Mouse (Mus musculus): Measurements from ENCODE around the gene Alppl2. TPM values are rescaled to one million over a fixed set of nuclear protein-coding genes. Genes with fewer than 3 reads are reported as not detected.

Gene Alppl2
- polyA plus RNA-seq, 1 experiment from 2014 or later = not detected

GRCm38 (mm10) chr1:87103936-87104335 lies 14.2 kb upstream of the Alppl2 start:
- DNase-seq (ENCODE audit: low spot score) (no peak), ATAC-seq (replicated peaks; ENCODE audit: insufficient number of reproducible peaks, low FRiP score, low TSS enrichment, low read depth) (no peak)
- Histone ChIP-seq H3K27ac (replicated peaks; ENCODE audit: low read depth, low read length) (no peak overlapping the region), H3K4me1 (ENCODE audit: control insufficient read depth, insufficient read depth, low read length) (no peaks in the 10 kb centered on the region), H3K9me3 (replicated peaks; ENCODE audit: control insufficient read depth, low read length) (no peaks in the 10 kb centered on the region), H3K4me3 (ENCODE audit: low read depth, low read length) (no peak overlapping the region), H3K36me3 (replicated peaks; ENCODE audit: control insufficient read depth, insufficient read depth, low read depth, low read length) (no peaks in the 10 kb centered on the region), H3K4me2 (ENCODE audit: low read depth, low read length) (no peak overlapping the region), H3K27me3 (ENCODE audit: control insufficient read depth, insufficient read depth, low read length) (peaks cover 4% of the 10 kb centered on the region; the same call in 1 of the 2 replicates), H3K9ac (replicated peaks; ENCODE audit: low read length) (no peak overlapping the region)
- WGBS = 82% methylated on average over 1 of the region's 1 CpGs

- DNase-seq (ENCODE audit: low spot score) (no peak), ATAC-seq (replicated peaks; ENCODE audit: insufficient number of reproducible peaks, low FRiP score, low TSS enrichment, low read depth) (no peak)
- no peak overlapping the region for H3K4me3 ChIP-seq (ENCODE audit: low read depth, low read length)
- WGBS = 92% methylated on average over 3 of the region's 3 CpGs
- no peak overlapping the region for H3K27ac ChIP-seq (replicated peaks; ENCODE audit: low read depth, low read length)
- no peak overlapping the region for H3K4me2 ChIP-seq (ENCODE audit: low read depth, low read length)
- no peaks in the 10 kb centered on the region for H3K4me1 ChIP-seq (ENCODE audit: control insufficient read depth, insufficient read depth, low read length)
- H3K36me3 ChIP-seq (replicated peaks; ENCODE audit: control insufficient read depth, insufficient read depth, low read depth, low read length) = no peaks in the 10 kb centered on the region
- H3K9ac ChIP-seq (replicated peaks; ENCODE audit: low read length) = no peak overlapping the region
- H3K27me3 ChIP-seq (ENCODE audit: control insufficient read depth, insufficient read depth, low read length) = peaks cover 4% of the 10 kb centered on the region; the same call in 1 of the 2 replicates
- no peaks in the 10 kb centered on the region for H3K9me3 ChIP-seq (replicated peaks; ENCODE audit: control insufficient read depth, low read length)
Measured at GRCm38 (mm10) chr1:87102114-87102513, 12.4 kb upstream of the Alppl2 start.

GRCm38 (mm10) chr1:87101411-87101810 lies 11.7 kb upstream of the Alppl2 start, which contains the start of gene Alpi:
Gene Alpi (minus strand): TSS chr1:87101606.
- Histone ChIP-seq H3K4me2 (ENCODE audit: low read depth, low read length) (no peak within 1 kb of the TSS), H3K36me3 (replicated peaks; ENCODE audit: control insufficient read depth, insufficient read depth, low read depth, low read length) (no peaks in the 10 kb centered on the region), H3K27me3 (ENCODE audit: control insufficient read depth, insufficient read depth, low read length) (peaks cover 4% of the 10 kb centered on the region; the same call in 1 of the 2 replicates), H3K9ac (replicated peaks; ENCODE audit: low read length) (no peak within 1 kb of the TSS), H3K9me3 (replicated peaks; ENCODE audit: control insufficient read depth, low read length) (no peaks in the 10 kb centered on the region), H3K4me1 (ENCODE audit: control insufficient read depth, insufficient read depth, low read length) (no peaks in the 10 kb centered on the region), H3K4me3 (ENCODE audit: low read depth, low read length) (no peak within 1 kb of the TSS), H3K27ac (replicated peaks; ENCODE audit: low read depth, low read length) (no peak within 1 kb of the TSS)
- no peak for ATAC-seq (replicated peaks; ENCODE audit: insufficient number of reproducible peaks, low FRiP score, low TSS enrichment, low read depth)
- DNase-seq (ENCODE audit: low spot score) = no peak
- WGBS = 92% methylated on average over 1 of the region's 1 CpGs

GRCm38 (mm10) chr1:87098358-87098975 lies 8.7 kb upstream of the Alppl2 start:
- Histone ChIP-seq H3K4me3 (ENCODE audit: low read depth, low read length) (no peak overlapping the region), H3K27ac (replicated peaks; ENCODE audit: low read depth, low read length) (no peak overlapping the region), H3K27me3 (ENCODE audit: control insufficient read depth, insufficient read depth, low read length) (peaks cover 4% of the 10 kb centered on the region; the same call in 1 of the 2 replicates), H3K9ac (replicated peaks; ENCODE audit: low read length) (no peak overlapping the region), H3K4me1 (ENCODE audit: control insufficient read depth, insufficient read depth, low read length) (no peaks in the 10 kb centered on the region), H3K4me2 (ENCODE audit: low read depth, low read length) (peak overlapping the region; percentile 5), H3K9me3 (replicated peaks; ENCODE audit: control insufficient read depth, low read length) (no peaks in the 10 kb centered on the region), H3K36me3 (replicated peaks; ENCODE audit: control insufficient read depth, insufficient read depth, low read depth, low read length) (no peaks in the 10 kb centered on the region)
- DNase-seq (ENCODE audit: low spot score) (peak; percentile 74), ATAC-seq (replicated peaks; ENCODE audit: insufficient number of reproducible peaks, low FRiP score, low TSS enrichment, low read depth) (peak; percentile 84; the same call in 1 of the 2 replicates)
- 11% methylated on average over 30 of the region's 30 CpGs for WGBS

GRCm38 (mm10) chr1:87095642-87096041 lies 5.9 kb upstream of the Alppl2 start:
- Histone ChIP-seq H3K4me1 (ENCODE audit: control insufficient read depth, insufficient read depth, low read length) (no peaks in the 10 kb centered on the region), H3K36me3 (replicated peaks; ENCODE audit: control insufficient read depth, insufficient read depth, low read depth, low read length) (no peaks in the 10 kb centered on the region), H3K27me3 (ENCODE audit: control insufficient read depth, insufficient read depth, low read length) (peaks cover 4% of the 10 kb centered on the region; the same call in 1 of the 2 replicates), H3K4me2 (ENCODE audit: low read depth, low read length) (no peak overlapping the region), H3K27ac (replicated peaks; ENCODE audit: low read depth, low read length) (no peak overlapping the region), H3K9ac (replicated peaks; ENCODE audit: low read length) (no peak overlapping the region), H3K4me3 (ENCODE audit: low read depth, low read length) (no peak overlapping the region), H3K9me3 (replicated peaks; ENCODE audit: control insufficient read depth, low read length) (no peaks in the 10 kb centered on the region)
- DNase-seq (ENCODE audit: low spot score) (no peak), ATAC-seq (replicated peaks; ENCODE audit: insufficient number of reproducible peaks, low FRiP score, low TSS enrichment, low read depth) (no peak)
- 85% methylated on average over 8 of the region's 8 CpGs for WGBS

GRCm38 (mm10) chr1:87089251-87089650 lies 477 bp downstream of the Alppl2 start:
- no peak overlapping the region for H3K27ac ChIP-seq (replicated peaks; ENCODE audit: low read depth, low read length)
- no peak overlapping the region for H3K9ac ChIP-seq (replicated peaks; ENCODE audit: low read length)
- H3K4me2 ChIP-seq (ENCODE audit: low read depth, low read length) = no peak overlapping the region
- no peaks in the 10 kb centered on the region for H3K4me1 ChIP-seq (ENCODE audit: control insufficient read depth, insufficient read depth, low read length)
- H3K36me3 ChIP-seq (replicated peaks; ENCODE audit: control insufficient read depth, insufficient read depth, low read depth, low read length) = no peaks in the 10 kb centered on the region
- ATAC-seq (replicated peaks; ENCODE audit: insufficient number of reproducible peaks, low FRiP score, low TSS enrichment, low read depth) (no peak), DNase-seq (ENCODE audit: low spot score) (no peak)
- H3K9me3 ChIP-seq (replicated peaks; ENCODE audit: control insufficient read depth, low read length) = no peaks in the 10 kb centered on the region
- no peak overlapping the region for H3K4me3 ChIP-seq (ENCODE audit: low read depth, low read length)
- WGBS = 90% methylated on average over 11 of the region's 11 CpGs
- no peaks in the 10 kb centered on the region for H3K27me3 ChIP-seq (ENCODE audit: control insufficient read depth, insufficient read depth, low read length)

GRCm38 (mm10) chr1:87086964-87087363 lies 2.8 kb downstream of the Alppl2 start:
- no peak overlapping the region for H3K9ac ChIP-seq (replicated peaks; ENCODE audit: low read length)
- H3K27me3 ChIP-seq (ENCODE audit: control insufficient read depth, insufficient read depth, low read length) = no peaks in the 10 kb centered on the region
- no peak overlapping the region for H3K4me2 ChIP-seq (ENCODE audit: low read depth, low read length)
- ATAC-seq (replicated peaks; ENCODE audit: insufficient number of reproducible peaks, low FRiP score, low TSS enrichment, low read depth) (no peak), DNase-seq (ENCODE audit: low spot score) (no peak)
- H3K36me3 ChIP-seq (replicated peaks; ENCODE audit: control insufficient read depth, insufficient read depth, low read depth, low read length) = no peaks in the 10 kb centered on the region
- H3K4me1 ChIP-seq (ENCODE audit: control insufficient read depth, insufficient read depth, low read length) = no peaks in the 10 kb centered on the region
- H3K27ac ChIP-seq (replicated peaks; ENCODE audit: low read depth, low read length) = no peak overlapping the region
- no peaks in the 10 kb centered on the region for H3K9me3 ChIP-seq (replicated peaks; ENCODE audit: control insufficient read depth, low read length)
- no peak overlapping the region for H3K4me3 ChIP-seq (ENCODE audit: low read depth, low read length)
- WGBS = 65% methylated on average over 17 of the region's 17 CpGs

- H3K9me3 ChIP-seq (replicated peaks; ENCODE audit: control insufficient read depth, low read length) = no peaks in the 10 kb centered on the region
- no peaks in the 10 kb centered on the region for H3K4me1 ChIP-seq (ENCODE audit: control insufficient read depth, insufficient read depth, low read length)
- no peak overlapping the region for H3K4me3 ChIP-seq (ENCODE audit: low read depth, low read length)
- H3K27ac ChIP-seq (replicated peaks; ENCODE audit: low read depth, low read length) = no peak overlapping the region
- ATAC-seq (replicated peaks; ENCODE audit: insufficient number of reproducible peaks, low FRiP score, low TSS enrichment, low read depth) = no peak
- no peak overlapping the region for H3K4me2 ChIP-seq (ENCODE audit: low read depth, low read length)
- H3K27me3 ChIP-seq (ENCODE audit: control insufficient read depth, insufficient read depth, low read length) = no peaks in the 10 kb centered on the region
- DNase-seq (ENCODE audit: low spot score) = no peak
- WGBS = 63% methylated on average over 4 of the region's 4 CpGs
- H3K36me3 ChIP-seq (replicated peaks; ENCODE audit: control insufficient read depth, insufficient read depth, low read depth, low read length) = no peaks in the 10 kb centered on the region
- H3K9ac ChIP-seq (replicated peaks; ENCODE audit: low read length) = no peak overlapping the region
Measured at GRCm38 (mm10) chr1:87086196-87086595, 3.5 kb downstream of the Alppl2 start.

Measured in embryonic facial prominence, embryonic 11.5 days (tissue).